ENCODE assay signal across 11 mouse cellular contexts in genomic region chr5:144219306-144219705, GRCm38 (mm10). TPM values are rescaled to one million over a fixed set of nuclear protein-coding genes. Genes with fewer than 3 reads are reported as not detected.
A peak's percentile ranks its signal among the peaks of the same experiment; 100 is the strongest.
DNase-seq lines count a peak whose midpoint lies in the region; ATAC-seq lines count a peak whose summit lies in the region.
"Had no signal": no experiment of that assay in that cellular context is flagged by ENCODE, and none has a peak within 500 bp of the region (broad histone marks: within the 10 kb centered on the region; RNA-seq: fewer than 3 reads in every experiment).

No protein-coding gene starts in this region.

- no peak overlapping the region for H3K27ac ChIP-seq in embryonic facial prominence, embryonic 11.5 days (replicated peaks; ENCODE audit: low read depth, low read length)
- H3K27ac ChIP-seq: embryonic facial prominence, embryonic 15.5 days; lung, embryonic 15.5 days had no signal

- no peak for DNase-seq in frontal cortex, postnatal 36 days (ENCODE audit: low spot score in 2 of 2)
- peak; percentile 76 for DNase-seq in ES-CJ7 (ENCODE audit: low read depth, low spot score)
- DNase-seq in embryonic facial prominence, embryonic 11.5 days (ENCODE audit: low spot score), result peak; percentile 4
- peak; percentile 50 for DNase-seq in kidney, postnatal 14 days
- no peak for DNase-seq in right cerebral cortex, postnatal 10 days (ENCODE audit: low spot score in 2 of 2)
- no peak for DNase-seq in spleen, adult 18-20 months
- no peak for DNase-seq in gastrocnemius, postnatal 36 days

- H3K4me3 ChIP-seq in embryonic facial prominence, embryonic 11.5 days (ENCODE audit: low read depth, low read length), result no peak overlapping the region
- H3K4me3 ChIP-seq: embryonic facial prominence, embryonic 15.5 days; lung, embryonic 15.5 days had no signal

- no peak overlapping the region for H3K4me2 ChIP-seq in embryonic facial prominence, embryonic 11.5 days (ENCODE audit: low read depth, low read length)
- H3K4me2 ChIP-seq: embryonic facial prominence, embryonic 15.5 days; lung, embryonic 15.5 days had no signal

- H3K9me3 ChIP-seq in embryonic facial prominence, embryonic 11.5 days (replicated peaks; ENCODE audit: control insufficient read depth, low read length), result no peaks in the 10 kb centered on the region
- H3K9me3 ChIP-seq: embryonic facial prominence, embryonic 15.5 days; lung, embryonic 15.5 days had no signal

- H3K9ac ChIP-seq in embryonic facial prominence, embryonic 11.5 days (replicated peaks; ENCODE audit: low read length), result no peak overlapping the region
- H3K9ac ChIP-seq: embryonic facial prominence, embryonic 15.5 days; lung, embryonic 15.5 days had no signal

- WGBS in embryonic facial prominence, embryonic 11.5 days, result 45% methylated on average over 12 of the region's 12 CpGs

- H3K4me1 ChIP-seq in embryonic facial prominence, embryonic 11.5 days (ENCODE audit: control insufficient read depth, insufficient read depth, low read length), result no peaks in the 10 kb centered on the region

- intact Hi-C loops in gastrocnemius, postnatal 36 days (cut with DNase I), result no loop called here

- no peaks in the 10 kb centered on the region for H3K36me3 ChIP-seq in embryonic facial prominence, embryonic 11.5 days (replicated peaks; ENCODE audit: control insufficient read depth, insufficient read depth, low read depth, low read length)
- H3K36me3 ChIP-seq: lung, embryonic 15.5 days had no signal

- H3K27me3 ChIP-seq in embryonic facial prominence, embryonic 11.5 days (ENCODE audit: control insufficient read depth, insufficient read depth, low read length), result no peaks in the 10 kb centered on the region
- H3K27me3 ChIP-seq: embryonic facial prominence, embryonic 15.5 days; lung, embryonic 15.5 days had no signal

- 0 out of 2 replicates have a peak, but pooled peaks have one; percentile 20 for ATAC-seq in frontal cortex, adult (ENCODE audit: low TSS enrichment)
- no peak for ATAC-seq in embryonic facial prominence, embryonic 11.5 days (replicated peaks; ENCODE audit: insufficient number of reproducible peaks, low FRiP score, low TSS enrichment, low read depth)

RNA-seq across cellular contexts. Expression of gene Tecpr1, which starts 4.1 kb away (rescaled TPM):
- 8.0 and 10.8 TPM in 2 replicates for polyA plus RNA-seq in embryonic facial prominence, embryonic 11.5 days (2014; fragmentation: Nextera tagmentation; extraction: Ambion mirVana)
- total RNA-seq in gastrocnemius, postnatal 36 days (2021), result 10 to 100 TPM; 14.0 to 14.2 TPM

RNA-seq across cellular contexts. Expression of gene Bri3, which starts 24.9 kb away (rescaled TPM):
- polyA plus RNA-seq in embryonic facial prominence, embryonic 11.5 days (2014; fragmentation: Nextera tagmentation; extraction: Ambion mirVana), result 116 and 118 TPM in 2 replicates
- total RNA-seq in gastrocnemius, postnatal 36 days (2021), result 10 to 100 TPM; 33.8 to 35.6 TPM

RNA-seq across cellular contexts. Expression of gene Bhlha15, which starts 29.2 kb away (rescaled TPM):
- polyA plus RNA-seq in embryonic facial prominence, embryonic 11.5 days (2014; fragmentation: Nextera tagmentation; extraction: Ambion mirVana), result 0.07 and 0.11 TPM in 2 replicates
- not detected for total RNA-seq in gastrocnemius, postnatal 36 days (2021)
- total RNA-seq: gastrocnemius, postnatal 4 days had no signal

Comparison
In these comparisons a context has a peak if more than half of its experiments do, and no peak if none do; other contexts are left out.
1. DNase-seq: peak in ES-CJ7 (single experiment), embryonic facial prominence, embryonic 11.5 days (single experiment) and kidney, postnatal 14 days (single experiment); none in frontal cortex, postnatal 36 days (0 of 2), right cerebral cortex, postnatal 10 days (0 of 2), spleen, adult 18-20 months (0 of 2) and gastrocnemius, postnatal 36 days (0 of 2).